Mouse (Mus musculus): ENCODE data around the gene Srbd1.

The Srbd1 gene

DNA sequence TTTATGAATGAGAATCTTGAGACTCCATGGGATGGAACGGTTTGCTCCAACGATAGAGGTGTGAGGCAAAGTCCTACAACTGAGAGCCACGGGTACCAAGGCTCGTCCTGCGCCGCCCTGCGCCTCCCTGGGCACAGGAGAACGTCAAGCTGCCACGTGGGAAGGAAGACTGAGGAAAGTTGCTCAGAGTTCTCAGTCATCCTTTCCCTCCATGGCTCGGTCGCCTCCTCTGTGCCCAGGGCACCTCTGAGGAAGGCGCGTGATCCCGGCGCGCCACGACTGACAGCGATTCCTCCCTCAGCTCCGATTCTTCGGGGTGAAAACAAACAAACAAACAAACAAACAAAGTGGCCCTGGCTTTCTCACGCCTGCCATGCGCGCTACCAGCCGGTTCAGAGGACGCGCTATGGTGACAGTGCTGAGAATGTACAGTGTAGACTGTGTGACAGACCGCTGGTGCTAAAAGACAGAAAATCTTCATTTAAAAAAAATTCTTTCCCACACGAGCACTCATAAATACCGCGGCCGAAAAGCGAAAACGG lies 367 bp downstream of the Srbd1 start:
- no peak for DNase-seq (ENCODE audit: low read depth)

DNA sequence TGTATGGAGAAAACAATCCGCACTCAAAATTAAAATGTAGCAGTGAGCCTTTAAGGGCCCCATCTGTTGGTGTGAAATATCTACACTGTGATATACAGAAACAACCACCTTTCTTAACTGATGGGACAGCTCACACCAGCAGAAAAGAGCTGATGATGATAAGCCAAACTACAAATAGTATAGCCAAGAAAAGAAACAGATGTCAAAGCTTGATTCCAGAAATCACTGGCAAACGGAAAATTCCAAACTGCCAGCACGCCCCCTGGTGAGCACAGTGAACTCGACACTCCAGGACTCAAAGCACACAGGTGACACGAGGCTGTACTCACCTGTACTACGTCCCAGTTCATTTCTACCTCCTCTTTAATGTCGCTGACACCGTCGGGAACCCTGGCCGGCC lies 9.1 kb downstream of the Srbd1 start:
- no peak for DNase-seq (ENCODE audit: low read depth)

DNA sequence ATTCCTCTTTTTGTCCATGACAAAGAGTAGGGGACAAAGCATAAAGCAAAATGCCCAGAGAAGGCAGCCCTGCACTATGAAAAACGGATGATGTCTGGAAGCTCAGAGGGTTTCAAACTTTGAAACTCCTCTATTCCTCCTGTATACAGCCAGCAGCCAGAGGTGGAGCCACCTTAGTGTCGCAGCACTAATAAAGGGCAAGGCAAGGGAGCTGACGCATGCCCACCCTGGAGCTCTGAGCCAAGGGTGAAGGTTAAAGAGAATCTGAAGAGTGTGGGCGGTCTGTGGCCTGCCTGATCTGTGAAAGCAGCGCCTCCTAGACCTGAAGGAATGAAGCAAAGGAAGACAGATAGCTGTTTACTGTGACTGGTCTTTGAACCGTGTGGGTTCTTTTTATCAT lies 10.5 kb downstream of the Srbd1 start:
- DNase-seq (ENCODE audit: low read depth), result no peak

DNA sequence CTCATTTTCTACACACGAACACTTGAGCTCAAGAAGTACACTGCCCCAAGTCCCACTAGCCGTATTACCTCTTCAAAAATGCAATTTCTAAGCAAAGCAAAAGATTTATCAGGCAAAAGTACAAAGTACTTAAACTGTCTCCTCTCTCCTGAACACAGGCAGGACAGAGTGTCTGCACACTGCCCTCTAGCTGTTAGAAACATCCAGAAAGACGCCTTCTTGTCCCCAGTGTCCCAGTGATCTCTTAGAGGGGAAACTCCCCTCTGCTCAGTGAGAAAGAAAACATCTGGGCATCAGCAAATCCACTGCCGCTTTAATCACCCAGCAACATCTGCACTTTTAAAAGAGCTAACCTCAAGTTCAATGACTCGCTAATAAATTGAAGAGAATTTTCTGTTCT lies 12.4 kb downstream of the Srbd1 start:
- peak; percentile 15 for DNase-seq (ENCODE audit: low read depth)

DNA sequence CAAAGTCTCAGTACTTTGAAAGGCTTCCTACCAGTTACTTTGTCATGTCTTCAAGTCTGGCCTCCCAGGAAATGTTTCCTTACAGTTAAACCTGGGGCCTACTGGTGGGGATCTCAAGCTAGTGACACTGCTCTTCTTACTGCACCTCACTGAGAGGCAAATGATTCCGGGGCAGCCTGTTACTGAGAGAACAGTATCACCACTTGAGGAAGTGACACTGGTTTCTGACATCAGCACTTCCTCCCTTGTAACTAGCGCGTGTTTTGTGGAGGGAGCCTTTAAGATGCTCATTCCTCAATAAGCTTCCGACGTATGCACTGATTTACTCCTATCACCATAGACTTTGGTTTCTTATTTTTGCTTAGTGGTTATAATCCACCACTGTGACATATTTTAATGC lies 16.8 kb downstream of the Srbd1 start:
- DNase-seq (ENCODE audit: low read depth), result no peak

DNA sequence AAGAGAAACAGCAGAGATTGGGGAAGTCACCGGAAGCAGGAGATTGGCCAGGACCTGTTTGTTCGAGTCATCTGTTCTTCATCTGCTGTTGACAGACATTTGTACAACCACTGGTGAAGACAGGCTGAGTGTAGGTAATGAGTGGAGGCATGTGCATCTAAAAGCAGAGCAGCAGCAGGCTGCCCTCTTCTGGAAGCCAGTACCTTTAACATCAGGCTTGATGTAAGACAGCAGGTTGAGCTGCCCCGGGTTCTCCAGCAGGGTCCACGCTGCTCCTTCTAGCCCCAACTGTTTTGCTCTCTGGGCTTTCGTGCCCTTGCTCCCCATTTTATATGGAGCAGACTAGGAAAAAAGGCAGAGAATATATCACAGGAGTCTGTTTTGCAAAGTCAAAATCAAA lies 19.1 kb downstream of the Srbd1 start:
- DNase-seq (ENCODE audit: low read depth), result no peak

DNA sequence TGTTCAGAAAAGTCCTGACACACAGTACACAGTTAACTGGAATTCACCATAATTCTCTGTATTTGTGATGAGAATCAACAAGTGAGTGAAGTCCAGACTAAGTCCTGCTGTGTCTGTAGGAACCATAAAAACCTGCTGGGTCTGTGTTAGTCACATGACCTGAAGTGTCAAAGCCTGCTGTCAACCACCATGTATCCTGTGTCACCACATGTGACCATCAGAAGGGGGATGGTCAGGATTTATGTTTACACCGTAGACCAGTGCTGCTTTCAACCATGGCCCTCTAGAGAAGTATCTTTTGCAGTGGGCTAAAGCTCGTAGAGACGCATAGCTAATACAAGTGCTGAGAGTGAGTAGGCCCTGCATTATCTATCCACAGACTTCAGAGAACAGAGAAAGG lies 21.8 kb downstream of the Srbd1 start:
- DNase-seq (ENCODE audit: low read depth), result no peak

DNA sequence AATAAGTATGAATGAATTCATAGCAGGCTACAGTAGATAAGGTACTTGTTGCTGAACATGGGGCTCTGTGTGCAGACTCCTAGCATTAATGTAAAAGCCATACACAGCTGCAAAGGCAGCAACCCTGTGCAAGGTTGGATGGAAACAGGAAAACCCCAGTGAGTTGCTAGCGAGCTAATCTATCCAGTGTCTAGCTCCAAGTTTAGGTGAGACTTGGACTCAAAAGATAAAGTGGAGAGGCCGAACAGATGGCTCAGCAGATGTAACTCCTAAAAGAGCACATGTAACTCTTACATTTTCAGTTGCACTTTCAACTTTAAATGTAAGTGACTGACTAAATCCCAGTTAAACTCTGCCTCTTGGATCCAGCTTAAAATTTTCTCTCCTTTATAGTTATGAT lies 48.1 kb downstream of the Srbd1 start:
- DNase-seq (ENCODE audit: low read depth), result no peak

DNA sequence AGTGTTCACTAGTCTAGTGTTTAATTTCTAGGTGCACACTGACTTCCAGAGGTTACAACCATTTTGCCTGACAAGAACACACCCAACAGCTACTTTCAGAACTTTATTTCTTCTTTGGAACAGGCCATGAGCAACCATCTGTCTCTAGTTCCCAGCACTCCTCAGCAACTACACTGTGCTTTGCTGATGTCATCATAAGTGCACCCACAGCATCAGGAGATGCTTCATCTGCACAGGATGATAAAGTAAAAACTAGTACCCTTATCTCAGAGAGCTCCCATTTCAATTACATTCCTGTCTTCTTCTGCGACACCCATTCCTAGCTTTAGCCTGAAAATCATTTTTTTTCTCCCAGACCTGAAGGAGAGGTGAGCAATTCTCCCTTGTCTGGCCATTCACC lies 51.9 kb downstream of the Srbd1 start:
- DNase-seq (ENCODE audit: low read depth), result no peak

DNA sequence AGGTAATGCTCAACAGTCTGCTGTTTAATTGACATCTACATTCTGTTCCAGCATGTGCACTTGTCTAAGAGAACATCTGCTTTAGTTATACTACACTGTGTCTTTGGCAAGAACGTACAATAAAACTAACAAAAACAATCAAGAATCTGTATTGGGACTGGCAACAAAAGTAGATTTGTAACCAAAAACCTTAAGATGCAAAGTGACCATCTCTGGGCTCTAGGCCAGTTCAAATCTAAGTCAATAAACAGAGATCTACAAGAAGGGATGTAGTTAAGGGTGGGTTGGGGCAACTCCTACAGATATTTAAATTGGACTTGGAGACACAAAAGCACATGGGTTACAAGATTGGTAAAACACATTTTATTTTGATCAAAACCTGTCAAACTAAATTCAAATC lies 53.3 kb downstream of the Srbd1 start:
- DNase-seq (ENCODE audit: low read depth), result no peak

DNA sequence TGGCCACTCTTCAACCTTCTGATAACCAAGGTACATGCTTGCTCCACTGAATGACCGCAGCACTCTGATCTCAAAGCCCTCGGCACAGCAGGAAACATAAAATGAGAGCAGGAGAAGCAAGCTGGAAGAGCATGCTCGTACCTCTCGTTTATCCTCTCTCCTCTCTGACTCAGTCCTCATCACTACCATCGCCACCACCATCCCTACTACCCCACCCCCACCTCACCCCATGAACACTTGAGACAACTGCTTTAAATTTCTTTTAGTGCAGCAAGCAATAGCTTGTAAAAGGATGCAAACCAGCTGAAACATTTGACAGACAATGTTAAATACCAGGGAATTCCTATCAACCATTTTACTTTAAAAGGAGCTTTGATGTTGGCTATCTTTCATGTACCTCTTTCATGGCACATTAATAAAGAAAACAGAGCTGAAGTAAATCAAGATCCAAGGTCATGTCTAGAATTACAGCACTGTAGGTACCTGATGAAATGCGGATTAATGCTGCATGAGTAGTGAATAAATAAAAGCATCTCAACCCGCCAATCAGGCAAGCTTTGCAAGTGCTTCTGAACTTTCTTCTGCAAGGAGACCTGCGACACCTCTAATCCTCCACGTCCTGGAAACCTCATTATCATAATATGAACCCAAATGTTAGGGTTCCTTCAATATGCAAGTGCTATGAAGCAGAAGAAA lies 54.9 kb downstream of the Srbd1 start:
- no peak for DNase-seq (ENCODE audit: low read depth)

DNA sequence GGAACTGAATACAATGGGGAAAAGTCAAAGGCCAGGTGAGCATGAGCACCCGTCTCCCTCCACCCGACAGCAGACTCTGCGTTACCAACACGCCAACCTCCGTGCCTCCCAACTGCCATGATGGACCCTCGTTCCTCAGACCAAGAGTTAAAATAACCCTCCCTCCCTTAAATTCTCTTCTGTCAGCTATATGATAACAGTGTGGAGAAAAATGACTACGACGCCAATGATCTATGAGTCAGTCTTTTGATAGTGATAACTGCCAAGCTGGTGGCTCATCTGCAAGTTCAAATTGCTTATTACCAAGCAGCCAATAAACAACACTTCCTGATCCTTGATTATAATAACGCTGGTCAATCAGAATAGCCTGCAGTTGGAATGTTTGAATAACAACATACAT lies 57.1 kb downstream of the Srbd1 start:
- DNase-seq (ENCODE audit: low read depth), result no peak

DNA sequence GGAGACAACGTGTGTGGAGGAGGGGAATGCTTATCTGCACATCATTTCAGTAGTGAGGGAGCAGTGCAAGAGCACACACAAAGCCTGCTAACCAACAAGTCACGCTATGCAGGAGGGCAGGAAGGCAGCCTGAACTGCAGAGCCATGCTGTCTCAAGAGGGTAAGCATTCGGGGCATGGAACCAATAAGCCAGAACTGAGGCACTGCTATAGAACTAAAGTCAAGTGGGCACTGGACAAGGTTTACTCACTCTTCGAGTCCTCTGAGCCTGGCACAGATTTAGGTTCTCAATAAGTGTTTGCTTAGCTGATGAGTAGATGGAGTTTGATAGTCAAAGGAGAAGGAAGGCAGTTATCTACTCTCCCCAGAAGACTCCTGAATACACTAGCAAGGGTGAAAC lies 58.8 kb downstream of the Srbd1 start:
- DNase-seq (ENCODE audit: low read depth), result no peak

DNA sequence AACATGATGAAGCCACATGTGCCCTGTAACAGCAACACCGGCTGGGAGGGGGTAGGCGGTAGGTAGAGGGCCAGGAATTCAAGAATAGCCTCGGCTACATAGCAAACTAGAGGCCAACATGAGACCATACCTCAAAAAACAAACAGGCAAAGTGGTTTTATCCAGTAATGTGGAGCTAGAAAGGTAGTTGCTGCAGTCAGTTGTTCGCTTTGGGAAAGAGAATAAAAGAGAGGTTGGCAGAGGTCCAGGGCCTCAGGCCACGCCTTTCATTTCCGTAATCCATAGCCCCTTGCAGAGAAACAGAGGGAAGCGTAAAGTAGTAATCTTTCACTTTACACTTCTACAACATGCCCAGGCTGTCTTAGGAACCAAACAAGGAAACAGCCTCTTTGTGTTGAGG lies 61.8 kb downstream of the Srbd1 start:
- DNase-seq (ENCODE audit: low read depth), result no peak

DNA sequence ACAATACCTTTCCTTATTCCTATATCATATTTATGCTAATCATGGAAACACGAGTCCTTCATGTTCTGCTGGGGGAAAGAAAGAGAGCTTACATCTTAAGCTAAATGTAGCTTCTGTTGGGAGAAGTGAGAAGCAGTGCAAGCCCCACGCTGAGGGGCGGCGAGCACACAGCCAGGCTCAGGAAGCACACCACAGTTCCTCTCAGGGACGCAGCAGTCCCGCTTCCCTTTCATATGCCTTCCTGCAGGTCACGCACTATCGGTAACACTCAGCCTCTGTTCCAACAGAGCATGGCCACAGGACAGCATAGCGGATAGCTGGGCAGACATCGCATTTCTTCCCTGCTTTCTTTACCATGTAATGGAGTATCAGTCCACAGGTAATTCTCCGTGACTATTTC lies 66.9 kb downstream of the Srbd1 start:
- no peak for DNase-seq (ENCODE audit: low read depth)

DNA sequence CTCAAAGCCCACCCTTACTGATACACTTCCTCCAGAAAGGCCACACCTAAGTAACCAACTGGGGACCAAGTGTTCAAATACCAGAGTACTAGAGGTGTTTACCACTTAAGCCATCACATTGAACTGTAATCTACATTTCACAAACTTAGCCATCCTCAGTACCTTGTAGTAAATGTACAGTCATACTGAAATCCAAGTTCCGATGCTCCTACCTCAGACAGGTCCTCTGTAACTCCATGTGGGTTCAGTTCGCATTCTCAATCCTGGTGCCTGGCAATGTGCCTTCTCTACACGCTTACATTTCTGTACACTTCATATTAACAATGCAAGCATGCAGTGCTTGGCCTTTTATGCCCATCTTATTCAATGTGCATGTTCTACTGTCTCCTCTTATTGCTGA lies 77.5 kb downstream of the Srbd1 start:
- DNase-seq (ENCODE audit: low read depth), result no peak

DNA sequence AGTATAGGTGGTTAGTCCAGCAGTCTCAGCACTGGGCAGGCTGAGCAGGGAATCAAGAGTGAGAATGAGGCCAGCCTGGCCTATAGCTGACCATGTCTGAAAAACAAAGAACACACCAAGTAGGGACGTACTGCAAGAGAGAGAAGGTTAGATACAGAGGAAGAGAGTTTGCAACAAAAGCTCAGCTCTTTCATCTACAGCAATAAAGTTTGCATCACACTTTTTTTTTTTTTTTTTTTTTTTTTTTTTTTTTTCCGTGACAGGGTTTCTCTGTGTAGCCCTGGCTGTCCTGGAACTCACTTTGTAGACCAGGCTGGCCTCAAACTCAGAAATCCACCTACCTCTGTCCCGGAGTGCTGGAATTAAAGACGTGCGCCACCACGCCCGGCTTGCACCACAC lies 79.1 kb downstream of the Srbd1 start:
- DNase-seq (ENCODE audit: low read depth), result no peak

DNA sequence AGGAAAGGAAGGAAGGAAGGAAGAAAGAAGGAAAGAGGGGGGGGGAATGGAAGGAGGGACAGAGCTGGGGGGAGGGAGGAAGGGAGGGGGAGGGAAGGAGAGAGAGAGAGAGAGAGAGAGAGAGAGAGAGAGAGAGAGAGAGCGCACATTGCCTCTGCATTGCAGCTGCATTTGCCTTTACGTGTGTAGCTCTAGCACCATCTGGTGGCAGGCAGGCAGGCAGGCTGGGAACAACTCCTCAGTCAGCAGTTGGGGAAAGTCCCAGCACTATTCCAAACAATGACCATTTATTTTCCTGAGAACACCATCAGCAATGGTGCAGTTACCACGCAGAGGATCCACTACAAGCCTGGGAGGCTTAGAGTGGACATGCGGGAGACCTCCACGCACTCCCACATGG lies 81.5 kb downstream of the Srbd1 start:
- DNase-seq (ENCODE audit: low read depth), result peak; percentile 65

DNA sequence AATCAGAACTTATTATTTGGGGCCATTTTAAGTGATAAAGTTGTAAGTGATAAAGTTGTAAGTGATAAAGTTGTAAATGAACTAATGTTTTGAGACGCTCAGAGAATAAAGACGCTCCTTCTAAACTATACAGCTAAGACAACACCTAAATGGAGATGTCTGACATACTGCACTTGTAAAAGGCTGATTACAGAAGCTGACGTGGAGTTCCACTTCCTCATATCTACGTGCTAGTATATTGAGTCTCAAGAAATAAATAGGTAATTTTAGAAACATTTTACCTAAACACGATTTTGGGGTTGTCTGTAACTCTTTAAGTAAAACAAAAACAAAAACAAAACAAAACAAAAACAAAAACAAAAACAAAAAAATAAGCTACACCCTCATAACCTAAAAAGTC lies 84.1 kb downstream of the Srbd1 start:
- DNase-seq (ENCODE audit: low read depth), result no peak

DNA sequence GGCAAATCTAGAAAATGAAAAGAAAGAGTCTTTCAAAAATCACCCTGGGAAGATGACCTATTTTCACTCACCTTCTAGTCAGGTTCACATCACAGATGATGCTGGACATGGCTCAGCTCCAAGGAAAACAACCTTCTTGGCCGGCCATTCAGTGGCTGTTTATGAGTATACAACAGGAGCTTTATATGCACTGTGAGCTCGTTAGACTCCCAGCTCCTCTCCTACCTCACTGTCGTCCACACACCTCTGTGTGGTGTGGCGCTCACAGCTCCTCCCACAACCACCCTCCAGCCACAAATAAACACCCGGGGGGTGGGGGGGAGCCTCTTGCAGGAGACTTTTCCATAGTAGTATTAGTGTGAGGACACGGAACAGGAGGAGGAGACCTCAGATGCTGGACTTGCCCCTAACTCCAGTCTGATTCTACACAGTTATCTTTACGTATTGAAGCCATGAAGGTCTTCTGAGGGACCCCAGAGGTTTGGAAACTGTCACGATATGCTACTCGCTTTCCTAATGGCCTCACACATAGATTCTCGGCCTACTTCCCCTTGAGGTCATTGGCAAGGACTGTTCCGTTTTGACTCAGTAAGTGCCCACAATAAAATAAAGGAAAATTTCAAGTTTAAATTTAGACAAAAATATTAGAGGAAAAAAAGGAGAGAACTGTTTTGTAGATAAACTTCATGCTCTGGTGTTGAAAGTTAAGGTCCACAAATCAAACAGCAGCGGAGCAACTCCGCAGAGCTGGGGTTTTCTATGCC lies 104.6 kb downstream of the Srbd1 start:
- no peak for DNase-seq (ENCODE audit: low read depth)

DNA sequence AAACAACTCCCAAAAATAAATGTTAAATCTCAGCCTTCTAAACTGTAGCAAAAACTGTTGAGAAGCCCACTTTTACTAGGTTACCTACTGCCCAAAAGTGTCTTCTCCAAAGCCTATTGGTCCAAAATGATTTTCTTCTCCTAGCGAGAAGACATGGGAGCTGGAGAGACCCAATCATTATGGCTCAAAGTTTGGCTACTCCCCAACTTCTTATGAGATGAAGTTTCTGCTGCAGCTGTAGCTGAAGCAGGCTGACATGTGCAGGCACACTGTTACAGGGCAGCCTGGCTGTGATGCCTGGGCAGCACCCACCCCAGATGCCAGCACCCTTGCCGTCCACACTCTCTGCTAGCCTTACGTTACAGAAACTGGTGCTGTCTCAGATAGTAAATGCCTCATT lies 105.2 kb downstream of the Srbd1 start:
- DNase-seq (ENCODE audit: low read depth), result no peak

DNA sequence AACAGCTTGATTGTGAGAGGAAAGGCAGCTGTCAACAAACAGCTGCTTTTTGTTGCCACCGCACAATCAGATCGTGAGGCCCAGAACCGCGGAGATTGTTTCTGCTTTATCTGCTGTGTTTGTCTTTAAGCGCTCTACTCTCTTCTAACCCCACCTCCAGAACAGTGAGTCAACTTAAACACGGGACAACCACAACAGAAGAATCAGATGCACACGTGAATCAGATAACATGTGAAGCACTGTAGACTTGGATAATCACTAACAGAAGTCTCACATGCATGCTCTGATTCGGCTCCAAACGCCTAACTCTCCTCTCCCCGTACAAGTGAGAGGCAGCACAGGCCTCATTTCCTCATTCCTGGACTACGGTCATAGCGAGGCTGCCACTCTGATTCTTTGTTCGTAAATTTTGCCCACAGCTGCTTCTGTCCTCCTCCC lies 106.7 kb downstream of the Srbd1 start:
- DNase-seq (ENCODE audit: low read depth), result peak; percentile 32

DNA sequence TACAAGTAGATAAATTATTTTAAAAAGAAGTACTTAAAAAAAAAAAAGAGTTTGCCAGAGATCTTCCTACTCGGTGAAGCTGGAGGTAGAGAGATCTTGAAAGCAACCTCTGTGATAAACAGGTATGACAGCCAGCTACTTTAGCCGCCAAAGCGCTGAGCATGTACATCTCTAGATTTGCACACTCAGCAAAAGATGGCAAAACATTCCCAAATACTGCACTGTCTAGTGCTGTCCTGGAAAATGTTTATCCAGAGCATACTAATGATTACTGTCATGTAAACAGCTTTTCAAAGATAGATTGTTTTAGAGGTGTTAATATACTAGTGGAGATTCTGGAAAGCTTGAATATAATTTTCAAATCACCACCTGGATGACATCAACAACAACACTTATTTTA lies 109.4 kb downstream of the Srbd1 start:
- no peak for DNase-seq (ENCODE audit: low read depth)

DNA sequence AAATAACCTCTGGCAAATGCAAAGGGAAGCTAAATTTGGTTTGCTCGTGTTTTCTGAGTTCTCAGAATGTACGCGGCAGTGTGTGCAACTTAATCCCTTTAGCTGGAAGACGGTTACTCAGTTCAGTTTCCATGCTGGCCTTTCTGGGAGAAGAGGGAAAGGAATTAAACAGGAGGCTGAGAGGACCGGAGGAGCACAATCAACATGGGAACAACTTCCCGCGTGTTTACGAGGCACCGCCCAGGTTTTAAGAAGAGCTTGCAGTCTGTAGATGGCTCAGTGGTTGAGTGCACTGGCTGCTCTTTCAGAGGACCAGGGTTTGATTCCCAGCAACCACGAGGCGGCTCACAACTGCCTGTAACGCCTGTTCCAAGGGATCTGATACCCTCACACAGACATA lies 109.8 kb downstream of the Srbd1 start:
- no peak for DNase-seq (ENCODE audit: low read depth)
